Mouse (Mus musculus) adrenal gland, postnatal 14 days (tissue): ENCODE measurements at regions not wholly inside any gene's neighbourhood (a gene's known extent, or its start where the extent isn't known, plus 50 kb on each side); places are given as distances from the start of the nearest gene placed in this dataset.

Experiments used
- DNase-seq: peaks from one replicate; pipeline ENCODE4 v3.0.0; 2021; ENCODE audit warnings: mixed read lengths

DNA sequence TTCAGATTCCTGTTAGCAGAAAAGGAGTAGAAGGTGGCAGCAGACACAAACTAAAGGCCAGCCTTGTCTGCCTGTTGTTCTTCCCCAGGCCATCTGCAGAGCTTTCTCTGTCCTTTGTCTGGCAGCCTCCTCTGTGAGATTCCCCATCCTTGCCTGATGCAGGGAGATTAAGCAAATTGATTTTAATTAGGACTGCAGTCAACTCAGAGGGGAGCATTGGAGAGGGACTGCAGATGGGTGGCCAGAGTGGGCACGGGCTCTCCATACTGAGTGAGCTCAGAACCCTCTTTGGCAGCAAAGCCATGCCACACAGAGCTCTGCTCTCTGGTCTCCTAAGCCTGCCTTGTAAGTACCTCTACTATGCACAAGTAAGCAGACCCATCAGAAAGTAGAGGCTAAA, 158.5 kb downstream of the Maf start:
- DNase-seq: no peak

- no peak for DNase-seq
These were observed 163.5 kb downstream of the Maf start for GRCm38 (mm10) chr8:115544067-115544466.

DNA sequence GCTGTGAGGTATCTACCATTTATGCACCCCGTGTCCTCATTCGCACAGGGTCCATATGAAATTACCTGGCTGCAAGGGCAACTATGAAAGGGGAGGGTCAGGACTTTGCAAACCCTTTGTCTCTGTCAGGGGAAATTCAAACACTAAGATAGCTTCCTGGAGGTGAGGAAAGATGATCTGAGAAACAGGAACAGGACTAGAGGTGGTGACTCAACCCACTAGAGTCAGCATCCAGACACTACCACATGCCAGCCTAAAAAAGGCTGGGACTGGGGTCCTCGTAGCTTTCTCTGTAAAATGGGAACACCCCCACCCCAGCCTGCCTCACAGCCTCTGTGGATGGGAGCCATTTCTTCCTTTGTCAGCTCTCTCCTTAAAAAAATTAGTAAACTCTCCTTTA, 164.7 kb downstream of the Maf start:
- DNase-seq: no peak

DNA sequence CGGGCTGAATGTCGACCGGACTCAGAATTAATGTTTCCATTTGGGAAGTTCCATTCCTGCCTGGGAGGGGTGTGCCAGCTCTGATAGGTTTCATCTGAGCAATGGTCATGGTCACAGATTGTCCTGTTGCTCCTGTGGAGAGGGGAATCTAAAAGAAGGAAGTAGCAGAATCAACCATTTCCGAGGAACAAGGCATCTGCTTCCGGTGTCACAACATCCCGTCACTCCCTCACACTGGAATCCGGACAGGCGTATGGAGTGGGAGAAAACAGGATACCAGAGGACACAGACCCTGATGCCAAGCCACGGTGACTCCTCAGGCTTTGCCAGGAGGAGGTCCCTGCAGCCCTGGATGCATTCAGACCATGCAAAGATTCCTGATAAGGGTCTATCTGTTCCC, 168.0 kb downstream of the Maf start:
- DNase-seq: peak; percentile 24

DNA sequence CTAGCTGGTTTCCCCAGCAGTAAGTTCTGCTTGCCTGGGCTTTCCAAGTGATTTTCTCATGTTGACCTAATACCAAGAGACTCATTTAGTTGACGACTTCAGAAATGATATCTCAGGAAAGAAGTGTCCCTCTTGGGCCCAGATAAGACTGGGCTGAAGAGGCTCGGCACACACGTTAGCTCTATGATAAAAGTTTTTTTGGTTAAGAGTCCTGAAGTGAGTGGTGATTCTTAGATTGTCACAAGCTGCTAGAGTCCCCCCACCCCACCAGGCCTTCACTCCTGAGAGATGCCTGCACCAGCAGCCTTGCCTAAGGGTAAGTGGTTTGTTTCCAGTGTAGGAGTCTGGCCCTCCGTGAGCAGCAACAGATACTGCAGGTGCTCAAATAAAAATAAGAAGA, 169.4 kb downstream of the Maf start:
- DNase-seq: no peak

DNA sequence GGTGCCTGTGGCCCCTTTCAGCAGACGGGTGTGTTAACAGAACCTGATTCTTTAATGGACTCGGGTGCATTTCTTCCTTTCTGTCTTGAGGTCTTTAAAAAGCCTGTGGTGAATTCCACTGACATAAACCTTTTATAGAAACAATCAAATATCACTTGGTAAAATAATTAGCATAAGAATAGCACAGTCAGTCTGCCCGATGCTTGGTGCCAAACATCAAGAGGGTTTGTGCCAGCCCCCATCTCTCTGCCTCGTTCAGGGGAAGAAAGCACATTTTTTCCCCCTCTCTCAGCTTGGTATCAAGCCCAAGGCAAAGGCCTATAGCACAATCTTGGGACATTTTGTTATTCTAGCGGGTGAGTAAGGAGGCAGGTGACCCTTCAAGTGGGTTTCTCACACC, 169.8 kb downstream of the Maf start:
- DNase-seq: no peak

DNA sequence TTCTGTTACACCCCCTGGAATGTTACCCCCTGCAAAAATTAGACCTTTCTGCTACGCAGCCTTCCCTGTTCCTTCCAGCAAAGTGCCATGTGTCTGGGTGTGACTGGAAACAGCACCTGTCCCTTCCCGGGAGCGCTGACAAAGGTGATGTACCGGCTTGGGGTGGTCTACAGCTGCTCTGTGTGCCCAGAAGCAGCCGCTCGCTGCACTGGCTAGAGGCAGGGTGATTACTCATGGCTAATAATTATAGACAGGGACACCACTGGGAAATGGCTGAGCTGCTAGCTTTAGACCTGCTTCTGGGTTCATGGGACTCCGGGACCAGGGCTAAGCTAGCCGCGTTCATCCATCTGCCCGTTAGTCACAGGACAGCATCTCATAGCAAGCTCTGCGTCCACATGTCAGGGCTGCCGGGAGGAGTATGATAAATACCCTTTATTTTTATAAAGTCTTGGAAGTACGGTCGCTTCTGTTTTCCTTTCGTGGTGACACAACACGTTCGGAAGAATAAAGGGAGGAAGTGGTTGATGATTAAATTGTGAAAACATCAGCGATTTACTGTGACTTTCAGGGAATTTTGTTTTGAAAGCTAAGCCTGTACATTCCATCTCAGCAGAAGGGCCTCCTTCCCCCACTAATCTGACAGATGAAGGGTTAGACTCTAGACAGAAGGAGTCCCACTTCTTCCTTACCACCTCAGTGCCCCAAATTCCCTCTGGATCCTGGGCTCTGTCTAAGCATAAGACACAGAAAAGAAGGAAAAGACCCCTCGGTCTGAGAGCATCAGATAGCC, 170.8 kb downstream of the Maf start:
- DNase-seq: peak; percentile 11

DNA sequence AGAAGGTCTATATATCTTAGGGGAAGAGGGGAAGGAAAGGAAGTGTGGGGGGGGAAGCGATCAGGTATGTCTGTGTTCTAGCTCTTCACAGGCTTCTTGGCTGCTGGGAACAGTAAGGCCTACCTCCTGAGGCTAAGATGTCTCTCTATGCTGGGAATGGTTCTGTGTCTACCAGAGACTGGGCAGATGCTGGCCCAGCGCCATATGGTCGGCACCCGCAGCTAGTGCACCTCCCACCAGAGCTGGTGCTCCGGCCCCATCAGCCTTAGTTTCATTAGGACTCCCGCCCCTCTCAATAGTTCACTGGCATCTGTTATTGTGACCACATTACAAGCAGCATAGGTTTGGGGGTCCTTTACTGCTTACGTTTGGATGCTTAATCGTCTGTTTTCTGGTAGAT, 171.6 kb downstream of the Maf start:
- no peak for DNase-seq

DNA sequence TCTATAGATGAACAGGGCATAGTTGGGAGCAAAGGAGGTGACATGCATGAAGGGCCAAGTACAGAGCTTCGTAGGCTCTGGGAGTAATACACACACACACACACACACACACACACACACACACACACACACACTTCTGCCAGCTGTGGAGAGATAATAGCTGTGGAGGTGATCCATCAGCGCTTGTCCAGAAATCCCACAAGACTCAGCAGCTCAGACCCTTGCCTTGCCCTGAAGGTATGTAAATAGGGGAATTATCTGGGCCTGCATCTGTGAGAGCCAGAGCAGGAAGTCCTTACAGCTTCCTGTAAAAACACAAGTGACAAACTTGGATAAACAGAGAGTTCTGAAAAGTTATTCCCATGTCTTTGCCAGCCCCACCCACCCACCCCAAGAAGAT, 173.6 kb downstream of the Maf start:
- peak; percentile 18 for DNase-seq

DNA sequence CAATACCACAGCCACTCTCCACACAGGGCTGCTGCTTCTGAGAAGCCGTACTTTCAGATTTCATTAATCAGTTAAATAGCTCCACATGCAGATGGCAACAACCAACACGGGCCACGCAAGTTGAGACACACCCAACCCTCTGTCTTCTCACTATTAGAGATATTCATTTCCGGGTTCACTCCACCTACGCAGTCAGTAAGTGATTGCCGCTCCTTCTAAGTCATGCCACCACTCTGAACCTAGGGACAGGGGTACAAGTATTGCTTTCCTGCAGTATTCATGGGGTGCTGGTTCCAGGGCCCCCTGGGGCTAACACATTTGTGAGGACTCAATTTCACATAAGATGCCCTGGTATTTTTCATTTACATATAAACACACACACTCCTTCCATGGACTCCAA, 176.3 kb downstream of the Maf start:
- no peak for DNase-seq

GRCm38 (mm10) chr8:115529568-115530342, 177.8 kb downstream of the Maf start:
- DNase-seq: peak; percentile 62

- no peak for DNase-seq
These were observed 178.7 kb downstream of the Maf start for GRCm38 (mm10) chr8:115528879-115529278.

- no peak for DNase-seq
These were observed 182.4 kb downstream of the Maf start for GRCm38 (mm10) chr8:115525149-115525548.

DNA sequence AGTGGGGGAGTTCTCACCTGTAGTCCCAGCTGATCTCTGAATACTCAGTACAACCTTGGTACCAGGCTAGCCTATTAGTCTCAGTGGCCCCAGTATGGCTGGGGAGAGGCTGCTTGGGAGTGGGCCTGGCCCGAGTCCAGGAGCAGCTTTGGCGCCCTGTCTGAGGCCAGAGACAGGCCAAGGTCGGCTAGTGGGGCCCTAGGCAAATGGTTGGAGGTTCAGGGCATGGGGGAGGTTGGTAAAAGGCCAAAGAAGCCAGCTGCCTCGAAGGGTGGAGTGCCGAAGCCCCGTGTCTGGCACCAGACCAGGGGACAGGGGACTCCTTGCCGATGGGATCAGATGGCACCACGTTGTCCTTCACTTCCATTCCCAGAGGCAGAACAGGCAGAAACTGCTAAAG, 182.9 kb downstream of the Maf start:
- DNase-seq: peak; percentile 43

GRCm38 (mm10) chr8:115522527-115522926, 185.1 kb downstream of the Maf start:
- DNase-seq: peak; percentile 19

DNA sequence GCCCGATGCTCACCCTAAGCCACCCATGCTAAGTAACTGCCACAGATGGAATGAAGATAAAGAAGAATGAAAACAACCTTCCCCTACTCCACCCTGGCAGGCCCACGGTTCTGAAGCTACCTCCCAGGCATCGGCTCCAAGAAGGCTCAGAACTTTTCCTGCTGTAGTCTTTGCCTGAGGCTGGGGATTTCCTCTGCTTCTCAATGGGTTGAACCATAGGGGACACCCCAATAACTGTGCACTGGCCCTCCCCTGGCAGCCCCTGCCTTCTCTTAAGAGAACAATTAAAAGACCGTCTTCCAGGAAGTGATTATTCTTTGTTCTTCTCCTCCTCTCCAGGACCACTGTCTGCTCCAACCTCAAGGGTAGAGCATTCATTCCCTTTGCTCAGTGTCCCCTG, 191.9 kb downstream of the Maf start:
- no peak for DNase-seq

GRCm38 (mm10) chr8:115514485-115514884, 193.1 kb downstream of the Maf start:
- no peak for DNase-seq

GRCm38 (mm10) chr8:115507180-115507579, 200.4 kb downstream of the Maf start:
- no peak for DNase-seq

DNA sequence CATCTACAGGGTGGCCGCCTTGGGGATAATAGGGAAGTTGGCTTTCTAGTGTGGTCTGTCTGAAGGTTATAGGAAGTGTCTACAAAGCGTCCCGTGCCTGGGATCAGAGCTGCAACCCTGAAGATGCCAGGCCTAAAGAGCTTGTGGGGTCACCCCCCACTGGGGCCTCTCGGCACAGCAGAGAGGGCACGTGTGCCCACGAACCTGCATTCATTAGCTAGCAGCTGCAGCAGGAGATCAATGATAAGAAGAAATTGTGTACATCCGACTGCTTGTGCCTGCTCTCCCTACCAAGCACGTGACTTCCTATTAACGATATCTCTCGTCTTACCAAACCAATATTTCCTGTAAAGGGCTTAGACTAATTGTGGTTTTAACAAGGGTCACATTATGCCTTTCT, 200.9 kb downstream of the Maf start:
- no peak for DNase-seq

DNA sequence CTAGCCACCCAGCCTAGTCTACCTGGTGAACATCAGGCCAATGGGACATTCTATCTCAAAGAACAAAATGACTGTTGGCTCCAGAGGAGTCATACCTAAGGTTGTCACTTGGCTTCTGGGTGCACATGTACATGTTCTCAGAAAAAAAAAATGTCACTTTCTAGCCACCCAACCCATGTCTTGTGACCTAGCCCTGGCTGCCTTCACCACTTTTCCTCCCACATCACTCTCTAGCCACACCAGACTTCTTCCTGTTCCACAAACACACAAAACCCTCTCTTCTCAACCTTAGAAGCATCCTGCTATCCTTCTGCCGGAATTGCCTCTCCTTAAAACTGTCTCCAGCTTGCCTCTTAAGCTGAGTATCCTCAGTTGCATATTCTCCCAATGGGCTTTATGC, 211.6 kb downstream of the Maf start:
- DNase-seq: no peak

DNA sequence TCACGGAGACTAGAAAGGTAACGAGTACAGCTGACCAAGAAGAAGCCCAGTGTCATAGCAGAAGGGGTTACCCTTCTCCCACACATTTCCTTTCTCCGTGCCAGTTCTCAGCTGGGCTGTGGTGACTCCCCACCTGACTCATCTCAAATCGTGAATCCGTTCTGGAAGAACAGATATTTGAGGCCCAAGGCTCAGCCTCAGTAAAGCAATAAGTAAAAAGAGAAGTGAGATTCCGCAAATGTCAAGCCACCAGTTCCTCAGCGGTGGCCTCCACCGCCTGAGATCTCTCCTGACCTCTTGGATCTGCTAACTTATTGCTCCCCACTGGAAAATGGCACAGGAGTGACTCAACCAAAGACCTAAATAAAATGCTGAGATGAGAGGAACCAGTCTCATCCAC, 213.2 kb downstream of the Maf start:
- DNase-seq: no peak

- DNase-seq: no peak
These were observed 220.7 kb downstream of the Maf start for GRCm38 (mm10) chr8:115486904-115487303.

GRCm38 (mm10) chr8:115481136-115481535, 226.5 kb downstream of the Maf start:
- no peak for DNase-seq
